Mouse (Mus musculus): ENCODE data around the gene Cdk5rap2.

- TF ChIP-seq MAFK (IDR thresholded peaks at IDR 0.05; ENCODE audit: insufficient read depth, low read depth, low read length): no peak
- no peak for TF ChIP-seq ZNF384 (IDR thresholded peaks at IDR 0.05; ENCODE audit: low read depth, low read length)
These were observed 48.9 kb downstream of the Cdk5rap2 start for GRCm38 (mm10) chr4:70361366-70361765.
